Mouse (Mus musculus) embryonic fibroblast, embryonic 13.5 days (primary cell): Measurements from ENCODE around the gene Tsen2. TPM values are rescaled to one million over a fixed set of nuclear protein-coding genes. Genes with fewer than 3 reads are reported as not detected.

Source experiments
- H3K27ac ChIP-seq: 2 replicates; pipeline ENCODE4 v1.5.1; 2012; ENCODE audit warnings: low read length, control low read depth, inconsistent platforms; ENCODE audit not compliant: insufficient read depth
- H3K4me1 ChIP-seq: 2 replicates; pipeline ENCODE4 v1.6.1; 2011; ENCODE audit warnings: low read length; ENCODE audit not compliant: control insufficient read depth, insufficient read depth
- H3K4me3 ChIP-seq: 2 replicates; pipeline ENCODE4 v1.5.1; 2011; ENCODE audit warnings: mild to moderate bottlenecking, control low read depth, low read length; ENCODE audit not compliant: insufficient read depth
- CTCF ChIP-seq: IDR thresholded peaks from 2 replicates; pipeline ENCODE4 v1.5.1; 2011; ENCODE audit warnings: mild to moderate bottlenecking, control low read depth, low read length, moderate library complexity, borderline replicate concordance; ENCODE audit not compliant: insufficient read depth
- POLR2A ChIP-seq: IDR thresholded peaks from 2 replicates; pipeline ENCODE4 v1.6.1; 2011; ENCODE audit warnings: low read depth, mild to moderate bottlenecking, control low read depth, low read length, moderate library complexity
- polyA plus RNA-seq: library from polyadenylated mRNA; stranded (reverse); fragments of >200 nt; gene quantifications from 2 replicates; pipeline ENCODE4 v1.2.4, GENCODE M21; 2011; ENCODE audit warnings: low read depth; ENCODE audit not compliant: missing spikeins, insufficient read length

Tsen2 gene
- polyA plus RNA-seq, 1 experiment: 14.6 TPM

GRCm38 (mm10) chr6:115513207-115513606 lies 31.3 kb upstream of the Tsen2 start:
- no peak overlapping the region for H3K27ac ChIP-seq
- H3K4me1 ChIP-seq: no peaks in the 10 kb centered on the region
- TF ChIP-seq CTCF (no peak), POLR2A (no peak)
- no peak overlapping the region for H3K4me3 ChIP-seq

- Histone ChIP-seq H3K27ac (no peak overlapping the region), H3K4me1 (no peaks in the 10 kb centered on the region), H3K4me3 (no peak overlapping the region)
- TF ChIP-seq POLR2A: no peak
- no peak for TF ChIP-seq CTCF
Measured at GRCm38 (mm10) chr6:115517904-115518303, 26.6 kb upstream of the Tsen2 start.

- Histone ChIP-seq H3K27ac (no peak overlapping the region), H3K4me3 (no peak overlapping the region), H3K4me1 (no peaks in the 10 kb centered on the region)
- TF ChIP-seq CTCF (no peak), POLR2A (no peak)
Measured at GRCm38 (mm10) chr6:115518352-115518751, 26.1 kb upstream of the Tsen2 start.

- TF ChIP-seq POLR2A (no peak), CTCF (no peak)
- Histone ChIP-seq H3K4me1 (no peaks in the 10 kb centered on the region), H3K27ac (no peak overlapping the region), H3K4me3 (no peak overlapping the region)
Measured at GRCm38 (mm10) chr6:115519275-115519699, 25.2 kb upstream of the Tsen2 start.

GRCm38 (mm10) chr6:115521923-115522322 lies 22.5 kb upstream of the Tsen2 start:
- H3K4me3 ChIP-seq: no peak overlapping the region
- TF ChIP-seq CTCF (no peak), POLR2A (no peak)
- H3K4me1 ChIP-seq: no peaks in the 10 kb centered on the region
- H3K27ac ChIP-seq: no peak overlapping the region

- TF ChIP-seq CTCF (no peak), POLR2A (no peak)
- Histone ChIP-seq H3K4me3 (no peak overlapping the region), H3K27ac (no peak overlapping the region), H3K4me1 (no peaks in the 10 kb centered on the region)
Measured at GRCm38 (mm10) chr6:115522691-115523146, 21.7 kb upstream of the Tsen2 start.

- H3K4me3 ChIP-seq: no peak overlapping the region
- no peak overlapping the region for H3K27ac ChIP-seq
- H3K4me1 ChIP-seq: no peaks in the 10 kb centered on the region
- TF ChIP-seq CTCF (no peak), POLR2A (no peak)
Measured at GRCm38 (mm10) chr6:115523201-115523600, 21.3 kb upstream of the Tsen2 start.

GRCm38 (mm10) chr6:115524449-115524990 lies 19.9 kb upstream of the Tsen2 start:
- H3K4me3 ChIP-seq: no peak overlapping the region
- no peaks in the 10 kb centered on the region for H3K4me1 ChIP-seq
- no peak overlapping the region for H3K27ac ChIP-seq
- TF ChIP-seq CTCF (no peak), POLR2A (no peak)

GRCm38 (mm10) chr6:115527418-115527817 lies 17.0 kb upstream of the Tsen2 start:
- H3K4me1 ChIP-seq: no peaks in the 10 kb centered on the region
- TF ChIP-seq POLR2A (no peak), CTCF (no peak)
- no peak overlapping the region for H3K27ac ChIP-seq
- no peak overlapping the region for H3K4me3 ChIP-seq

- H3K27ac ChIP-seq: no peak overlapping the region
- H3K4me3 ChIP-seq: no peak overlapping the region
- no peak for TF ChIP-seq CTCF
- no peak for TF ChIP-seq POLR2A
- H3K4me1 ChIP-seq: no peaks in the 10 kb centered on the region
Measured at GRCm38 (mm10) chr6:115528372-115528771, 16.1 kb upstream of the Tsen2 start.

- Histone ChIP-seq H3K4me3 (no peak overlapping the region), H3K27ac (no peak overlapping the region), H3K4me1 (no peaks in the 10 kb centered on the region; the same call in 1 of the 2 replicates)
- TF ChIP-seq POLR2A (no peak), CTCF (no peak)
Measured at GRCm38 (mm10) chr6:115534617-115535016, 9.8 kb upstream of the Tsen2 start.
